Mouse (Mus musculus) cortical plate, adult 2 months (tissue): ENCODE measurements around the gene Ksr1.

Experiments
- CTCF ChIP-seq: fragments of 200-500 bp; IDR thresholded peaks from 2 replicates; pipeline ENCODE4 v1.5.1; 2011; ENCODE audit warnings: mild to moderate bottlenecking, control low read depth, low read length; ENCODE audit not compliant: insufficient read depth; ENCODE audit errors: extremely low read depth
- POLR2A ChIP-seq: fragments of 200-500 bp; IDR thresholded peaks from 2 replicates; pipeline ENCODE4 v1.6.1; 2011; ENCODE audit warnings: mild to moderate bottlenecking, low read length, control low read depth; ENCODE audit not compliant: insufficient read depth; ENCODE audit errors: extremely low read depth

DNA sequence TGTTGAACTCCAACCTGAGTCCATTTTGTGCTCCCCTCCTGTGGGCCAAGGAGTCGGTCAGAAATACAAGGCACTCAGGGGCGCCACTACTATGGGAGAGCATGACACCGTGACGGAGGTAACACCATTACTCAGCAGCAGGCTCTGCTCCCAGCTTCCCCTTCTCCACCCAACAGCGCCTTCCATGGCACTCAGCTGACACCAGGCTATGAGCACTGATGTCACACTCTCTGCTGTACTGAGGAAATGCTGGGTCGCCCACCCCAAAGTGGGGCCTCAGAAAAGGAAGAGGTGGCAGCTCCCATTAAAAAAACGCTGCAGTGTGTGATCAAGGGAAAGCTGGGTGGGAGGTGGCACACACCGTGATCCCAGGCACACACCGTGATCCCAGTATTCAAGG, 101.0 kb downstream of the Ksr1 start:
- TF ChIP-seq POLR2A = no peak
- no peak for TF ChIP-seq CTCF
